Mouse (Mus musculus) embryonic facial prominence, embryonic 15.5 days (tissue): ENCODE results near the gene Ube3c. TPM values are rescaled to one million over a fixed set of nuclear protein-coding genes. Genes with fewer than 3 reads are reported as not detected.
"Not testable (repeated sequence)": the region's sequence is repeated elsewhere in the genome, so short reads cannot be mapped to it uniquely, and the experiment has no call there.

ENCODE experiments used
- ATAC-seq: fragments of 200-750 bp; cut with Nextera tagmentation; 2 replicates; pipeline ENCODE4 v1.8.0; 2017; ENCODE audit warnings: low read depth, moderate TSS enrichment; ENCODE audit not compliant: insufficient number of reproducible peaks, low FRiP score, low TSS enrichment
- H3K27ac ChIP-seq: fragments of 300-500 bp; sonication (generic); replicated peaks from 2 replicates; pipeline ENCODE4 v1.5.1; 2015; ENCODE audit warnings: mild to moderate bottlenecking, inconsistent platforms
- H3K27me3 ChIP-seq: fragments of 300-500 bp; sonication (generic); 2 replicates; pipeline ENCODE4 v1.6.1; 2015; ENCODE audit warnings: inconsistent platforms
- H3K36me3 ChIP-seq: fragments of 300-500 bp; sonication (generic); 2 replicates; pipeline ENCODE4 v1.6.1; 2015; ENCODE audit warnings: mild to moderate bottlenecking, inconsistent platforms
- H3K4me1 ChIP-seq: fragments of 300-500 bp; sonication (generic); 2 replicates; pipeline ENCODE4 v1.6.1; 2015; ENCODE audit warnings: inconsistent platforms
- H3K4me2 ChIP-seq: fragments of 300-500 bp; sonication (generic); replicated peaks from 2 replicates; pipeline ENCODE4 v1.6.1; 2015; ENCODE audit warnings: mild to moderate bottlenecking, inconsistent platforms
- H3K4me3 ChIP-seq: fragments of 300-500 bp; sonication (generic); replicated peaks from 2 replicates; pipeline ENCODE4 v1.5.1; 2015; ENCODE audit warnings: mild to moderate bottlenecking, inconsistent platforms
- H3K9ac ChIP-seq: fragments of 300-500 bp; sonication (generic); 2 replicates; pipeline ENCODE4 v1.6.1; 2015; ENCODE audit warnings: inconsistent platforms
- H3K9me3 ChIP-seq: fragments of 300-500 bp; sonication (generic); replicated peaks from 2 replicates; pipeline ENCODE4 v1.6.1; 2016; ENCODE audit warnings: inconsistent platforms
- WGBS: fragments of 180-500 bp; shearing (Covaris S2); methylation state at CpG from one replicate; pipeline ENCODE4 v1.1.7; 2015; 5-methylcytosine and 5-hydroxymethylcytosine counted together
- polyA plus RNA-seq: library from polyadenylated mRNA; unstranded; fragments of >200 nt; fragmentation: Nextera tagmentation; extraction: Ambion mirVana; gene quantifications from 2 replicates; pipeline ENCODE4 v1.2.1, GENCODE M21; 2015

Gene Ube3c
- polyA plus RNA-seq, 1 experiment from 2014 or later: 25.3 TPM

GRCm38 (mm10) chr5:29625610-29626009 is 56.6 kb downstream of the Ube3c start:
- 87% methylated on average over 10 of the region's 10 CpGs for WGBS
- H3K4me1 ChIP-seq: no peaks in the 10 kb centered on the region
- peaks cover 24% of the 10 kb centered on the region for H3K36me3 ChIP-seq
- ATAC-seq: no peak
- H3K9me3 ChIP-seq: no peaks in the 10 kb centered on the region
- H3K4me2 ChIP-seq: no peak overlapping the region
- no peaks in the 10 kb centered on the region for H3K27me3 ChIP-seq
- H3K4me3 ChIP-seq: no peak overlapping the region
- H3K9ac ChIP-seq: no peak overlapping the region
- H3K27ac ChIP-seq: no peak overlapping the region

- Histone ChIP-seq H3K27me3 (no peaks in the 10 kb centered on the region), H3K36me3 (peaks cover 34% of the 10 kb centered on the region), H3K4me1 (no peaks in the 10 kb centered on the region), H3K9ac (no peak overlapping the region), H3K4me2 (no peak overlapping the region), H3K27ac (no peak overlapping the region), H3K4me3 (no peak overlapping the region), H3K9me3 (no peaks in the 10 kb centered on the region)
- 98% methylated on average over 2 of the region's 2 CpGs for WGBS
- no peak for ATAC-seq
Measured at GRCm38 (mm10) chr5:29629941-29630340, 60.9 kb downstream of the Ube3c start.

GRCm38 (mm10) chr5:29631711-29632110 is 62.7 kb downstream of the Ube3c start:
- 78% methylated on average over 3 of the region's 3 CpGs for WGBS
- Histone ChIP-seq H3K4me3 (no peak overlapping the region), H3K4me2 (no peak overlapping the region), H3K27ac (no peak overlapping the region), H3K9ac (no peak overlapping the region), H3K27me3 (no peaks in the 10 kb centered on the region), H3K9me3 (no peaks in the 10 kb centered on the region), H3K4me1 (no peaks in the 10 kb centered on the region), H3K36me3 (peaks cover 42% of the 10 kb centered on the region)
- ATAC-seq: no peak

- Histone ChIP-seq H3K9ac (no peak overlapping the region), H3K4me2 (no peak overlapping the region), H3K4me1 (no peaks in the 10 kb centered on the region), H3K27ac (no peak overlapping the region), H3K9me3 (no peaks in the 10 kb centered on the region), H3K4me3 (no peak overlapping the region), H3K36me3 (peaks cover 54% of the 10 kb centered on the region), H3K27me3 (no peaks in the 10 kb centered on the region)
- ATAC-seq: no peak
Measured at GRCm38 (mm10) chr5:29636298-29636697, 67.3 kb downstream of the Ube3c start.

GRCm38 (mm10) chr5:29636884-29637283 is 67.8 kb downstream of the Ube3c start:
- no peak for ATAC-seq
- peaks cover 54% of the 10 kb centered on the region for H3K36me3 ChIP-seq
- no peaks in the 10 kb centered on the region for H3K4me1 ChIP-seq
- no peaks in the 10 kb centered on the region for H3K27me3 ChIP-seq
- H3K9me3 ChIP-seq: no peaks in the 10 kb centered on the region
- H3K9ac ChIP-seq: no peak overlapping the region
- no peak overlapping the region for H3K4me2 ChIP-seq
- H3K27ac ChIP-seq: no peak overlapping the region
- no peak overlapping the region for H3K4me3 ChIP-seq

DNA sequence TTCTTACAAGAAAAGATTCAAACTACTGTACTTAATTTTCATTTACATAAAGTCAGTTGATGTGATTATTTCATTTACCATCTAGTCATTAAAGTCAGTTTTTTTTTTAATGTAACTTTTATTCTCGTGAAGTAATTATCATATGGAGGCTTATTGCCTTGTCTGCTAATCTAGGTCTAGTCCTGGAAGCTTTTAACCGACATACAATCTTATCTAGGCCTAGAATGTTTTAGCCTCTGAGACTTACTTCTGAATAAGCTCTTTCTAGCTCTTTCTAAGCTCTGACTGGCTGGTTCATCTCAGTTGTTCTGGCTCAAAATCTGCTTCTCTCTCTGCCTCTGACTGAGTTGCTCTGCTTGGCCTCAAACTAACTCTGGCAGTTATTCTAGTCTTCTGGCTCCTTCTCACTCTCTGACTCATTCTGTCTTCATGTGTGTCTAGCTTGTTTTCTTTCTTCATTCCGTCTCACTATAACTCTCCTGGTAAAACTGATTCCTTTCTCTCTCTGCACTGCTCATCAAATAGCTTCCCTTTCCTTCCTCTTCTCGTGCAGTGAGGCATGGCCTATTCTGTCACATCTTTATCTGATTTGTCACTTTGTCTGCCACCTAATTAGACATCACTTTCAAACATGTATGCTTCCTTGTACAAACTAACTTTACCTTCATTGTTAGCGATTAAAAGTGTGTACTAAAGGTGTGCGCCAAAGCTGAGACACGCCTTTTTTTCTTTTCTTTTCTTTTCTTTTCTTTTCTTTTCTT is 72.3 kb downstream of the Ube3c start:
- no peaks in the 10 kb centered on the region for H3K4me1 ChIP-seq
- H3K4me2 ChIP-seq: no peak overlapping the region
- H3K9ac ChIP-seq: no peak overlapping the region
- WGBS: 89% methylated on average over 7 of the region's 7 CpGs
- H3K27me3 ChIP-seq: no peaks in the 10 kb centered on the region
- peaks cover 49% of the 10 kb centered on the region for H3K36me3 ChIP-seq
- H3K9me3 ChIP-seq: no peaks in the 10 kb centered on the region
- H3K4me3 ChIP-seq: no peak overlapping the region
- H3K27ac ChIP-seq: no peak overlapping the region
- ATAC-seq: no peak

DNA sequence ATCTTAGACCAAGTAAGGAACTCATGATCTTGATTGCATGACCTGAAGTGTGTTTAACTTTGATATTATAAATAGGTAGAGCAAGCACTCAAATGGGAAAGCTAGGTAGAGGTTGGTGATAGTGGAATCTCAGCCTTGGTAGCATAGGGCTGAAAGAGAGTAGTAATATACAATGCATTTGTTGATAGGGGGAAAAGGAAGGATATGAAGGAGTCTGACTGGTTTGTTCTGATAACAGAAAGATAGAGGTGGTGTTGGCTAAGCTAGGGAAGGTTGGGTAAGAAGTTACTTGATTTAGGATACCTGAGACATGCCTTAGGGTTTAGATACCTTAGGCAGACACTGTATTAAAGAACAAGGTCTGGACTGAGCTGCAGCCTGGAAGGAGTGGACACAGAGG is 82.7 kb downstream of the Ube3c start:
- Histone ChIP-seq H3K4me1 (no peaks in the 10 kb centered on the region), H3K4me2 (no peak overlapping the region), H3K9me3 (no peaks in the 10 kb centered on the region), H3K27ac (no peak overlapping the region), H3K4me3 (no peak overlapping the region), H3K27me3 (no peaks in the 10 kb centered on the region), H3K9ac (no peak overlapping the region), H3K36me3 (peaks cover 25% of the 10 kb centered on the region)
- no peak for ATAC-seq

- no peak overlapping the region for H3K27ac ChIP-seq
- 92% methylated on average over 3 of the region's 3 CpGs for WGBS
- H3K36me3 ChIP-seq: peaks cover 51% of the 10 kb centered on the region
- H3K27me3 ChIP-seq: no peaks in the 10 kb centered on the region
- no peak overlapping the region for H3K4me3 ChIP-seq
- ATAC-seq: no peak
- H3K4me1 ChIP-seq: no peaks in the 10 kb centered on the region
- no peak overlapping the region for H3K4me2 ChIP-seq
- no peaks in the 10 kb centered on the region for H3K9me3 ChIP-seq
- no peak overlapping the region for H3K9ac ChIP-seq
Measured at GRCm38 (mm10) chr5:29657590-29658339, 88.7 kb downstream of the Ube3c start.

GRCm38 (mm10) chr5:29661246-29661645 is 92.2 kb downstream of the Ube3c start:
- H3K4me1 ChIP-seq, H3K4me2 ChIP-seq, H3K27me3 ChIP-seq, H3K4me3 ChIP-seq, H3K9me3 ChIP-seq, ATAC-seq, H3K9ac ChIP-seq, H3K27ac ChIP-seq: not testable (repeated sequence)
- 82% methylated on average over 4 of the region's 4 CpGs for WGBS
- H3K36me3 ChIP-seq: peaks cover 67% of the 10 kb centered on the region

GRCm38 (mm10) chr5:29665391-29665790 is 96.3 kb downstream of the Ube3c start:
- H3K9ac ChIP-seq: no peak overlapping the region
- no peak overlapping the region for H3K4me2 ChIP-seq
- no peak overlapping the region for H3K4me3 ChIP-seq
- peaks cover 60% of the 10 kb centered on the region for H3K36me3 ChIP-seq
- no peak overlapping the region for H3K27ac ChIP-seq
- no peak for ATAC-seq
- 91% methylated on average over 2 of the region's 2 CpGs for WGBS
- H3K4me1 ChIP-seq: no peaks in the 10 kb centered on the region
- no peaks in the 10 kb centered on the region for H3K27me3 ChIP-seq
- H3K9me3 ChIP-seq: no peaks in the 10 kb centered on the region

DNA sequence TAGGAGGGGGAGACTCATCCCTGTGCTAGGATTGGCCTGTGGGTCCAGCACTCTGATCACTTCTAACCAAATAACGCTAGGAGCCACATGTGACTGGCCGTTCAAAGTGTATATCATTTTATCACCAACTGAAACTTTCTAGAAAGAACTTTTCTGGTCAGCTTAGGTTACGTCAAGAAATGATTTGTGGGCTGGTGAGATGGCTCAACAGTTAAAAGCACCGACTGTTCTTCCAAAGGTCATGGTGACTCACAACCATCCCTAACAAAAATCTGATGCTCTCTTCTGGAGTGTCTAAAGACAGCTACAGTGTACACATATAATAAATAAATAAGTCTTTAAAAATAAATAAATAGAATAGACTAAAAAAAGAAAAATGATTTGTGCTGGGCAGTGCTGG is 103.5 kb downstream of the Ube3c start:
- H3K4me3 ChIP-seq: no peak overlapping the region
- H3K9ac ChIP-seq: no peak overlapping the region
- 89% methylated on average over 4 of the region's 4 CpGs for WGBS
- H3K9me3 ChIP-seq: no peaks in the 10 kb centered on the region
- H3K27me3 ChIP-seq: no peaks in the 10 kb centered on the region
- H3K36me3 ChIP-seq: peaks cover 61% of the 10 kb centered on the region
- H3K4me1 ChIP-seq: no peaks in the 10 kb centered on the region
- no peak for ATAC-seq
- H3K4me2 ChIP-seq: no peak overlapping the region
- H3K27ac ChIP-seq: no peak overlapping the region

DNA sequence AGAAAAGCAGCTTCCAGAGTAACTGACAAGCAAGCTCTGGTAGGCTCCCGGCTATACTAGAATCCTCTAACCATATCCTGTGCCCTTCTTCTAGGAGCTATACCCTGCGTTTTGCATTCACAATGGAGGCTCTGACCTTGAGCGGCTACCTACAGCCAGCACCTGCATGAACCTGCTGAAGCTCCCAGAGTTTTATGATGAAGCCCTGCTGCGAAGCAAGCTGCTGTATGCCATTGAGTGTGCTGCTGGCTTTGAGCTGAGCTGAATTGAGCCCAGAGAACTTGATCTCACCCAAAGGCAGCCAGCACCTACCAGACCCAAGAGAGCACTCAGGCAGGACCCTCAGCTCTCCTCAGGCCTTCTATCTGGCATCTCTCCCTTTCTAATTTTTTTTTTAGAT is 105.3 kb downstream of the Ube3c start:
- H3K27me3 ChIP-seq: no peaks in the 10 kb centered on the region
- no peak overlapping the region for H3K4me3 ChIP-seq
- no peak overlapping the region for H3K4me2 ChIP-seq
- ATAC-seq: no peak
- H3K4me1 ChIP-seq: no peaks in the 10 kb centered on the region
- H3K27ac ChIP-seq: no peak overlapping the region
- no peak overlapping the region for H3K9ac ChIP-seq
- no peaks in the 10 kb centered on the region for H3K9me3 ChIP-seq
- peaks cover 55% of the 10 kb centered on the region for H3K36me3 ChIP-seq
- 91% methylated on average over 4 of the region's 4 CpGs for WGBS
